In genomic region chr16:7574879-7575278, GRCm38 (mm10) we compare ENCODE assay signal across 13 mouse cellular contexts.
DNase-seq lines count a peak whose midpoint lies in the region; ATAC-seq lines count a peak whose summit lies in the region.
"Had no signal": no experiment of that assay in that cellular context is flagged by ENCODE, and none has a peak within 500 bp of the region (broad histone marks: within the 10 kb centered on the region; RNA-seq: fewer than 3 reads in every experiment).

No protein-coding gene starts in this region.

- peak; percentile 25 for DNase-seq in gastrocnemius, postnatal 14 days
- DNase-seq in gastrocnemius, adult 8-10 months (ENCODE audit: low spot score in 2 of 2) = no peak
- DNase-seq in lung, postnatal 14 days = peak; percentile 9
- no peak for DNase-seq in lung, postnatal 36 days
- no peak for DNase-seq in urinary bladder, adult 18-20 months (ENCODE audit: low spot score in 2 of 2)
- DNase-seq: cerebellum, adult 9-10 months; kidney, adult 11 months; kidney, postnatal 14 days; right cerebral cortex, postnatal 4 days; thymus, postnatal 25 days had no signal

- 0 out of 2 replicates have a peak overlapping the region, but pooled peaks have one; percentile 30 for H3K27ac ChIP-seq in embryonic facial prominence, embryonic 12.5 days
- H3K27ac ChIP-seq in limb, embryonic 13.5 days = peak overlapping the region; percentile 12; the same call in 1 of the 2 replicates
- H3K27ac ChIP-seq: heart, embryonic 10.5 days had no signal

- H3K9ac ChIP-seq in embryonic facial prominence, embryonic 12.5 days = peak overlapping the region; percentile 4; the same call in 1 of the 2 replicates
- no peak overlapping the region for H3K9ac ChIP-seq in limb, embryonic 13.5 days

- H3K4me3 ChIP-seq in embryonic facial prominence, embryonic 12.5 days = no peak overlapping the region
- no peak overlapping the region for H3K4me3 ChIP-seq in limb, embryonic 13.5 days
- H3K4me3 ChIP-seq: heart, embryonic 10.5 days had no signal

- intact Hi-C loops in gastrocnemius, postnatal 14 days (cut with DNase I; ENCODE audit: low total_unique reads) = no loop called here

- H3K4me1 ChIP-seq in embryonic facial prominence, embryonic 12.5 days = 0 out of 2 replicates have a peak, but pooled peaks cover 6% of the 10 kb centered on the region
- peaks cover 11% of the 10 kb centered on the region for H3K4me1 ChIP-seq in limb, embryonic 13.5 days
- H3K4me1 ChIP-seq: heart, embryonic 10.5 days had no signal

- no peaks in the 10 kb centered on the region for H3K9me3 ChIP-seq in embryonic facial prominence, embryonic 12.5 days
- no peaks in the 10 kb centered on the region for H3K9me3 ChIP-seq in limb, embryonic 13.5 days
- H3K9me3 ChIP-seq: heart, embryonic 10.5 days had no signal

- no peak overlapping the region for H3K4me2 ChIP-seq in embryonic facial prominence, embryonic 12.5 days (replicated peaks)
- no peak overlapping the region for H3K4me2 ChIP-seq in limb, embryonic 13.5 days (replicated peaks)

- 23% methylated on average over 3 of the region's 3 CpGs for WGBS in embryonic facial prominence, embryonic 12.5 days
- WGBS in limb, embryonic 13.5 days = 25% methylated on average over 3 of the region's 3 CpGs

- H3K36me3 ChIP-seq in embryonic facial prominence, embryonic 12.5 days = no peaks in the 10 kb centered on the region
- no peaks in the 10 kb centered on the region for H3K36me3 ChIP-seq in limb, embryonic 13.5 days
- H3K36me3 ChIP-seq: heart, embryonic 10.5 days had no signal

- no peak for ATAC-seq in embryonic facial prominence, embryonic 12.5 days (ENCODE audit: insufficient number of reproducible peaks, insufficient read depth, low FRiP score, low TSS enrichment)
- peak; percentile 77 for ATAC-seq in limb, embryonic 13.5 days (ENCODE audit: low FRiP score, low read depth)

- H3K27me3 ChIP-seq in embryonic facial prominence, embryonic 12.5 days = no peaks in the 10 kb centered on the region
- no peaks in the 10 kb centered on the region for H3K27me3 ChIP-seq in limb, embryonic 13.5 days

Comparison
In these comparisons a context has a peak if more than half of its experiments do, and no peak if none do; other contexts are left out.
1. DNase-seq: peak in gastrocnemius, postnatal 14 days (single experiment) and lung, postnatal 14 days (single experiment); none in gastrocnemius, adult 8-10 months (0 of 2), lung, postnatal 36 days (single experiment) and urinary bladder, adult 18-20 months (0 of 2).